Mouse (Mus musculus) kidney, adult 2 months (tissue): ENCODE measurements around the gene Gm19426. TPM values are rescaled to one million over a fixed set of nuclear protein-coding genes. Genes with fewer than 3 reads are reported as not detected.
"Not testable (repeated sequence)": the region's sequence is repeated elsewhere in the genome, so short reads cannot be mapped to it uniquely, and the experiment has no call there.

Experiments used
- DNase-seq: peaks from one replicate; pipeline ENCODE4 v3.0.0; 2021
- H3K27ac ChIP-seq: fragments of 200-500 bp; 2 replicates; pipeline ENCODE4 v1.5.1; 2012; ENCODE audit warnings: low read depth, low read length, control low read depth, inconsistent platforms; ENCODE audit not compliant: insufficient read depth
- H3K27me3 ChIP-seq: fragments of 200-500 bp; replicated peaks from 2 replicates; pipeline ENCODE4 v1.6.1; 2012; ENCODE audit warnings: mild to moderate bottlenecking, moderate library complexity, low read length, inconsistent platforms; ENCODE audit not compliant: control insufficient read depth, insufficient read depth
- H3K36me3 ChIP-seq: fragments of 200-500 bp; 2 replicates; pipeline ENCODE4 v1.6.1; 2012; ENCODE audit warnings: mild to moderate bottlenecking, moderate library complexity, low read length, inconsistent platforms; ENCODE audit not compliant: control insufficient read depth, insufficient read depth
- H3K4me1 ChIP-seq: fragments of 200-500 bp; 2 replicates; pipeline ENCODE4 v1.6.1; 2011; ENCODE audit warnings: low read length; ENCODE audit not compliant: control insufficient read depth, insufficient read depth
- H3K4me3 ChIP-seq: fragments of 200-500 bp; 2 replicates; pipeline ENCODE4 v1.5.1; 2011; ENCODE audit warnings: mild to moderate bottlenecking, low read depth, low read length, control low read depth; ENCODE audit not compliant: insufficient read depth
- CTCF ChIP-seq: fragments of 200-500 bp; conservative IDR thresholded peaks from 2 replicates; pipeline ENCODE4 v1.5.1; 2011; ENCODE audit warnings: low read depth, mild to moderate bottlenecking, control low read depth, low read length, moderate library complexity, mixed read lengths; ENCODE audit not compliant: insufficient read depth, insufficient read length
- POLR2A ChIP-seq: fragments of 200-500 bp; IDR thresholded peaks from one replicate; pipeline ENCODE4 v1.6.1; 2011; ENCODE audit warnings: low read depth, low read length, control low read depth
- WGBS: fragments of 180-500 bp; shearing (Covaris S2); methylation state at CpG from one replicate; pipeline ENCODE4 v1.1.7; 2018; 5-methylcytosine and 5-hydroxymethylcytosine counted together
- polyA plus RNA-seq: library from polyadenylated mRNA; depleted of rRNA; stranded (reverse); fragments of >200 nt; gene quantifications from 2 replicates; pipeline ENCODE4 v1.2.3, GENCODE M21; 2012

Gene Gm19426
- polyA plus RNA-seq, 1 experiment = 2.0 TPM

- Histone ChIP-seq H3K4me1 (no peaks in the 10 kb centered on the region), H3K4me3 (no peak overlapping the region), H3K27me3 (no peaks in the 10 kb centered on the region), H3K36me3 (no peaks in the 10 kb centered on the region), H3K27ac (no peak overlapping the region)
- WGBS = 10% methylated on average over 27 of the region's 27 CpGs
- no peak for DNase-seq
- no peak for TF ChIP-seq CTCF
- no peak for TF ChIP-seq POLR2A
These were observed 6.9 kb downstream of the Gm19426 start for GRCm38 (mm10) chr2:84736312-84737161.

- Histone ChIP-seq H3K36me3 (no peaks in the 10 kb centered on the region), H3K27ac (no peak overlapping the region), H3K4me1 (no peaks in the 10 kb centered on the region), H3K27me3 (no peaks in the 10 kb centered on the region), H3K4me3 (no peak overlapping the region)
- TF ChIP-seq CTCF (no peak), POLR2A (no peak)
- no peak for DNase-seq
- 13% methylated on average over 7 of the region's 7 CpGs for WGBS
These were observed 8.0 kb downstream of the Gm19426 start for GRCm38 (mm10) chr2:84735346-84735920.

GRCm38 (mm10) chr2:84734919-84735318 is 8.5 kb downstream of the Gm19426 start:
- no peaks in the 10 kb centered on the region for H3K36me3 ChIP-seq
- no peaks in the 10 kb centered on the region for H3K4me1 ChIP-seq
- no peaks in the 10 kb centered on the region for H3K27me3 ChIP-seq
- H3K27ac ChIP-seq = no peak overlapping the region
- DNase-seq = no peak
- no peak overlapping the region for H3K4me3 ChIP-seq
- TF ChIP-seq CTCF (no peak), POLR2A (no peak)
- 9% methylated on average over 2 of the region's 2 CpGs for WGBS

- H3K4me1 ChIP-seq = no peaks in the 10 kb centered on the region
- no peaks in the 10 kb centered on the region for H3K27me3 ChIP-seq
- H3K4me3 ChIP-seq = no peak overlapping the region
- no peaks in the 10 kb centered on the region for H3K36me3 ChIP-seq
- no peak overlapping the region for H3K27ac ChIP-seq
- 4% methylated on average over 11 of the region's 11 CpGs for WGBS
- no peak for DNase-seq
- TF ChIP-seq CTCF (no peak), POLR2A (no peak)
These were observed 9.0 kb downstream of the Gm19426 start for GRCm38 (mm10) chr2:84734351-84734864.

GRCm38 (mm10) chr2:84733579-84734300 is 9.7 kb downstream of the Gm19426 start, which contains the start of gene Ypel4:
Gene Ypel4 (plus strand): TSS chr2:84734058.
- TF ChIP-seq CTCF (no peak), POLR2A (no peak)
- Histone ChIP-seq H3K36me3 (no peaks in the 10 kb centered on the region), H3K27ac (no peak within 1 kb of the TSS), H3K4me3 (no peak within 1 kb of the TSS), H3K27me3 (no peaks in the 10 kb centered on the region), H3K4me1 (no peaks in the 10 kb centered on the region)
- 5% methylated on average over 8 of the region's 8 CpGs for WGBS
- no peak for DNase-seq

GRCm38 (mm10) chr2:84732394-84732793 is 11.1 kb downstream of the Gm19426 start:
- Histone ChIP-seq H3K27ac (no peak overlapping the region), H3K36me3 (no peaks in the 10 kb centered on the region), H3K4me1 (no peaks in the 10 kb centered on the region), H3K4me3 (no peak overlapping the region), H3K27me3 (no peaks in the 10 kb centered on the region)
- TF ChIP-seq POLR2A (no peak), CTCF (no peak)
- 79% methylated on average over 1 of the region's 1 CpGs for WGBS
- DNase-seq = no peak

- TF ChIP-seq POLR2A = no peak
- no peak for TF ChIP-seq CTCF
- Histone ChIP-seq H3K4me1 (peaks cover 3% of the 10 kb centered on the region; the same call in 1 of the 2 replicates), H3K4me3 (no peak overlapping the region), H3K36me3 (no peaks in the 10 kb centered on the region), H3K27ac (no peak overlapping the region), H3K27me3 (no peaks in the 10 kb centered on the region)
- WGBS = 57% methylated on average over 3 of the region's 3 CpGs
- DNase-seq = peak; percentile 76
These were observed 12.2 kb downstream of the Gm19426 start for GRCm38 (mm10) chr2:84731206-84731605.

GRCm38 (mm10) chr2:84728191-84728590 is 15.3 kb downstream of the Gm19426 start:
- not testable (repeated sequence) for H3K36me3 ChIP-seq, H3K27me3 ChIP-seq, DNase-seq, H3K27ac ChIP-seq, H3K4me1 ChIP-seq, H3K4me3 ChIP-seq
- WGBS = 86% methylated on average over 5 of the region's 5 CpGs
